Mouse (Mus musculus): Measurements from ENCODE around the gene Nav2. TPM values are rescaled to one million over a fixed set of nuclear protein-coding genes. Genes with fewer than 3 reads are reported as not detected.

Nav2 gene
- polyA plus RNA-seq (2012; fragmentation: generic; extraction: Trizol), result 1 to 10 TPM; 2.4 to 3.0 TPM

DNA sequence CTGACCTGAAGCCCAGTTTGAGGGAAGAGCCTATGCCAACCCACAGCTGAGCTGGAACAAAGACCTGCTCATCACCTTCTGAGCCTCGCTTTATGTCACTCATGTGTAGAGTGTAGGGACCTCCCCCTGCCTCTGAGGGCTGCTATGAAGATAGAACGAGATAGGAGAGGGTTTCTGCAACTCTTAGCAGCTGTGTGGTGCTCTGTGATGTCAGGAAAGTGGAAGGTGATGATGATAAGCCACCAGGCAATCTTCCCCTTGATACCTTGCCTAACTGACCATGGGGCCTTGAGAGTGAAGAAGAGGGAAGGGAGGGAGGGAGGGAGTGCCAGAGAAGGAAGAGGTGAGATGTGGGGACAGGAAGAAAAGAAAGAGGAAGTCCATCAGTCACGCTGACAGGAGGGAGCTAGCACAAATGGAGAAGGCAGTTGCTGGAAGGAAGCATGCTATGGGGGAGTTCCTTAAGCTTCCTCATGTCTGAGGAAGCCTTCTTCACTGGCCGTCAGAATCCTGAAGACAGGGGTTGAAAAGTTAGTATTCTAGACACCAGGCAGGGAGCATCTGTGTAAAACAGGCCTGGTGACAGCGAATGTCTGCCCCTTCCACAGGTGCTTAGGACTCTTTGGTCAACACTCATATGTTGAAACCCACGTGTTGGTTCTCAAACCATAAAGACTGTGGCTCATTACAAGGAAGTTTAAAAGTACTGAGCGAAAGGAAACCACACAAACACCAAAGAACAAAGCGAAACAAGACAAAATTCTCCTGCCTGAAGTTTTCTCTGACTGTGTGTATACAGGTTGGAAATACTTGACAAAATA is at the start of gene Nav2:
Gene Nav2, plus strand, starts transcription at position 196 of the 821 bp plus-strand sequence.

DNA sequence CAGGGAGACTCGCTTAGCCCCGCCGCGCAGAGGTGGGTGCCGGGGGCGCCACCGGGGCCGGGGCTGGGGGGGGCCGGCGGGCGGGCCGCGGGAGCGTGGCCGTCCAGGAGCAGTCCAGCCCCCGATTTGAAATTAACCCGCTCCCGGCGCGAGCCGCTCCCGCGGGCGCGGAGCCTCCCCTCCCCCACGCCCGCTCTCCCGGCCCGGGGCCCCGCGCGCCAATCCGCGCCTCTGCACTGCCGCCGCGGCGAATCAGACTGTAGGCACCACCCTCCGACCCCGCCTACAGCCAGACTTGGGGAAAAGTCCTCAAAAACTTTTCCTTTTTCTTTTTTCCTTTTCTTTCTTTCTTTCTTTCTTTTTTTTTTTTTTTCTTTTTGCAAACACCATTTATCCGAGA is 27.0 kb upstream of the Nav2 start, which contains the start of gene E2f8:
Gene E2f8, minus strand, starts transcription at position 111 of the 400 bp plus-strand sequence.

DNA sequence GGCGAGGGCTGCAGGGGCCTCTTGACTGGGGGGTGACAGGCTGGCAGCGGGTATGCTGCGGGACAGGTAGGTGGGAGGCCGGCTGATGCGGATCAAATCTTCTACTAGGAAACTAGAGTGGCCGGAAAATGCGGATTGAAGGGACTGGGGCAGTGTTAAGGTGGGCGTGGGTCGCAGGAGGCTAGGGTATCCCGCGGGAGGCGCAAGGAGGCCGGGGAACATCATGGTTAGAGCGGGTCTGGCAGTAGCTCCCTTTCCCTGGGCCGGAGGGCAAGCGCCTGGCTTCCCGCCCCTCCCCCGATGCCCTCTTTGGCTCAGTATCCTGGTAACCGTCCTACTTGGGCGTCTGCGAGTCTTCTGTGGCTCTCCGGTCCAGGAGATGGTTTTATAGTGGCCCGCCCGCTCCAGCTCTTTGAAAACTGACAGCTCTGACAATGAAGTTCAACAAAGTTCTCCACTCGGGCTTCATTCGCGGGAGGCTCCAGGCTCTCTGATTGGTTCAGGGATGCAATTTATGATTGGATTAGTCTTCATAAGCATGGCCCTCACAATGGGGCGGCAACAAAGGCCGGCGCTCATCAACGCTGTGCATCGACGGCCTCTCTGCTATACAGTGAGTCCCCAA is 728.1 kb downstream of the Nav2 start, which contains the start of gene Dbx1:
Gene Dbx1, minus strand, starts transcription at position 359 of the 625 bp plus-strand sequence.

Other genes with a start within 250 kb of the Nav2 start
- 1 to 10 TPM in 1 of 2 experiments, under 1 TPM in 1; 0.29 to 4.8 TPM for gene Zdhhc13, start 119.7 kb upstream of the Nav2 start, polyA plus RNA-seq (2012; fragmentation: generic; extraction: Trizol)
- under 1 TPM; 0.04 to 0.15 TPM for gene Csrp3, start 60.7 kb upstream of the Nav2 start, polyA plus RNA-seq (2012; fragmentation: generic; extraction: Trizol)
- 1 to 10 TPM; 2.5 to 7.2 TPM for gene E2f8, start 27.1 kb upstream of the Nav2 start, polyA plus RNA-seq (2012; fragmentation: generic; extraction: Trizol)

Measured in C3H10T1/2 (cell line).